Mouse (Mus musculus) CD4-positive naive resting alpha-beta T cell, adult 57 days (primary cell): ENCODE results near the gene S100z. TPM values are rescaled to one million over a fixed set of nuclear protein-coding genes. Genes with fewer than 3 reads are reported as not detected.

Experiments used
- total RNA-seq: library from RNA; stranded (reverse); gene quantifications from one replicate; pipeline ENCODE4 v1.2.4, GENCODE M21; 2023

The S100z gene
- total RNA-seq: not detected

DNA sequence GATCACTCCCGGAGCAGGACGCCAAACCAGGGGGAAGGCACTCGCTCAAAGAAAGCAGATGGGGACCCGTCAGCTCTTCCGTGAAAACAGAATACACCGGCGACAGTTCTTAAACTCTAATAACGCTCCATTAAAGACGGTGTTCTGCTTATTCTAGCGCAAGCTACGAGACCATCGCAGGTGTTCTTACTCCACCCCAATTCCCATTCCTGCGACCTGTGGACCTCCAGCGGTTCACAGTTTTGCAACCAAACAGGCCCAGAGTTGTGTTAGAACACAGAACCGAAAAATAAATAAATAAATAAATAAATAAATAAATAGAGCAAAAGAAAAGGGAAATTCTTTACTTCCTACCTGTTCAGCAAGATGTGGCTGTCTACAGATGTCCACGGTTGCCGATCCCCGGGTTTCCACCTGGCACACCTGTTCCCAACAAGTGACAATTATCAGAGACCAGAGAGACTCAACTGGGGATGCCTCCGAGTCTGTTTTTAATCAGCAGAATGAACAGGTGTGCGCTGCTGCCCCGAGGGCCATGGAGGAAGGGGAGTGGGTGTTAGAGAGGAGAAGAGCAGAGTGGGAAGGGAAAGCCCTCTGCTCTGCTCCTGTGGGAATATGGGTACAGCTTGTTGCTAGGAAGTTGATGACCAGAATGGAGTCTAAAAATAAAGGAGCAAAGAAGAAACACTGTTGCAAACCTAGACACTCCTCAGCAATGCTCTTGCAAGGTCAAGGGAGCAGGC is at the start of gene S100z:
S100z (minus strand) TSS at position 51 of the 743 bp plus-strand sequence.

DNA sequence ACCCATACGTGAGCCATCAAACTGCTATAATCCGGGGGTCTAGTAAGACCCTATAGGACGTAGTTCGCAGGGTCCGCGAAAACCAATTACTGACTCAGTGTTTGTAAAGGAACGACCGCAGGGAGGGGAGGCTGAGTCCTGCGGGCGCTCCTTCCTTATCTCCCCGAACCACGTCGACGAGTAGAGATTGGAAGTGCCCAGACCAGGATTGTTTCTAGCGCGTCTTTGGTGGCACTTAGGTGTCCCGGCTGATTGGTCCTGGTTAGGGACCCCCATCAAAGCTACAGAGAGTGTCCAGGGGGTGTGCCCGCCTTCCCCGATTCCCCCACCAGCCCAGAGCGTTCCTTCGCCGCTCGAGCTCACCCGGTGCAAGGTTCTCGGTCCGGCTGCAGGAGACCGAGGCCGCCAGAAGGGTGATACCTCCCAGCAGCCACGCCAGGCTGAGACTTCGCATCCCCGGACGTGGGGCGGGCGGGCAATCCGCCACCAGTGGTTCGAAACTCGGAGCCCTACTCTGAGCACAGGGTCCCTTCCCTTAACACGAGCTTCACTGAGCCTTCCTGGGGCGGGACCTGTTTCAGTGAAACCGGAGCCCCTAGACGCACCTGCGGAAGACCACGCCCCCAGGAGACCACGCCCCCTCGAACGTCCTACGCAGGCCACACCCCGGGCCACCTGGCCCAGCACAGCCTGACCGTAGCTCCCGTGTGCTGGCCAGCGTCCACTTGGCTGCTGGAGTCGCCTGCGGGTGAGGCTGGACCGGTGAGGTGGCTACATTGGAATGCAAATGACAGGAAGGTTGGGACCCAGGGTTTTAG is 46.4 kb upstream of the S100z start, which contains the start of gene F2rl1:
F2rl1 (minus strand) TSS at position 554 of the 818 bp plus-strand sequence.

DNA sequence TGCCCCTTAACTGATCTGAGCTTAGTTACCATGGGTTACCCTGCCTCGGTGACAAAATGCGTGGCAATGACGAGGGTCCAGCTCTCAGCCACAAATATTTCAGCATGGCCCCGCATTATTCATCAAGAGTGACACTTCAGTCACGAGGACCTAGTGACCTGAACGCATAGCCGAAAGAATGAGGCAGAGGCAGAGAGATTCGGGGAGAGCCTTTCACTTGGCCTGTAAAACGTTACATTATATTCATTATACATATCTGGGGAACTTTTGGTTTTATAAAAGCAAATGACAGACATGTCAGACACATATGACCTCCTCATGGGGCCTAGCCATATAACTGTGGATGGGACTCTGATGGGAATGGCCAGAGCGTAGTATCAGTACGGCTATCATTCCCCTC is 33.7 kb downstream of the S100z start, which contains the start of gene Crhbp:
Crhbp (minus strand) TSS at position 101 of the 400 bp plus-strand sequence.

Other genes starting within 250 kb of the S100z start
- not detected for gene Pde8b, start 228.4 kb downstream of the S100z start, total RNA-seq
- 13.1 TPM for gene Zbed3, start 155.1 kb downstream of the S100z start, total RNA-seq
- gene Aggf1, start 103.4 kb downstream of the S100z start, total RNA-seq: 42.7 TPM
- gene Crhbp, start 33.8 kb downstream of the S100z start, total RNA-seq: not detected
- gene F2rl1, start 46.5 kb upstream of the S100z start, total RNA-seq: 29.4 TPM
- gene F2r, start 139.8 kb upstream of the S100z start, total RNA-seq: 15.5 TPM
- gene F2rl2, start 218.1 kb upstream of the S100z start, total RNA-seq: not detected